Mouse (Mus musculus): ENCODE data around the gene Ddi1. TPM values are rescaled to one million over a fixed set of nuclear protein-coding genes. Genes with fewer than 3 reads are reported as not detected.
"Not testable (repeated sequence)": the region's sequence is repeated elsewhere in the genome, so short reads cannot be mapped to it uniquely, and the experiment has no call there.

Ddi1 gene
- total RNA-seq (2021) = not detected
- long read RNA-seq, experiment 1 = 0 reads
- long read RNA-seq, experiment 2 = 0 reads

DNA sequence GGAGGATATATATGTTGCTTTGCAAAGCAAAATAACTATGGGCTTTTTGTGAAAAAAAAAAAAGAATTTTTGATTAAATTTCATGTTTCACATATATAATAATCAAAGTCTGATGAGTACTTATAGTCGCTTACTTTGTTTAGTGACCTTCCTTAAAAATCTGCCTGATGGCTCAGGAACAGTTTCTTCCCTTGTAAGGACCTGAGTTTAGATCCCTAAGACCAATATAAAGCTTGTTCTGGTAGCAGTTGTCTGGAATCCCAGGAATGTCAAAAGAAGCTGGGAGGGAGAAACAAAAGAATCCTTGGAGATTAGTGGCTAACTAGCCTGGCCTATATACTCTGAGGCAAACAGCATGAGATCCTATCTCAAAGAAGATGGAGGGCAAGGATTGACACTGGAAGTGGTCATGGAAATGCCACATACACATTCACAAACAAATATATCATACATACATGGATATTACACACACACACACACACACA is at the start of gene Ddi1:
Ddi1 (minus strand) TSS at position 51 of the 485 bp plus-strand sequence.
- DNase-seq (ENCODE audit: low spot score in 2 of 2) = no peak

DNA sequence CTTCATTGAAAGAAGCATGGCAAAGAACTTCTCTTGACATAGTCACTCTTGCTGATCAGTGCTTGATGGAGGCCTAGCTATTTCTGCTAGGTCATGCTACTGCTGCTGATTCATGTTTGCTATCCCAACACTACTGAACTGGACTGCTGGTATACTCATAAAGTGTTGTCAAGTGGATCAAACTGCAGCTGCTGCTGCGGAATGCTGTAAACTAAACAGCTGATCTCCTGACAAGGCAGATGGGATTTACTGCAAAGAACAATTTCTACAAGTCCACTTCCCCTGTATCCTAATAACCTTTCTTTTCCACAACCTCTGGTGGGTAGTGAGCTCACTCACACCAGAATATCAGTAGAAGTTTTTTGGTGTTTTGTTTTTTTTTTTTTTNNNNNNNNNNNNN is 47.5 kb upstream of the Ddi1 start:
- intact Hi-C loops (cut with DNase I) = no loop called here
- no peak for DNase-seq (ENCODE audit: low spot score in 2 of 2)

More for the DNA sequence above, at the start of gene Ddi1:
- intact Hi-C loops (cut with DNase I) = no loop called here

DNA sequence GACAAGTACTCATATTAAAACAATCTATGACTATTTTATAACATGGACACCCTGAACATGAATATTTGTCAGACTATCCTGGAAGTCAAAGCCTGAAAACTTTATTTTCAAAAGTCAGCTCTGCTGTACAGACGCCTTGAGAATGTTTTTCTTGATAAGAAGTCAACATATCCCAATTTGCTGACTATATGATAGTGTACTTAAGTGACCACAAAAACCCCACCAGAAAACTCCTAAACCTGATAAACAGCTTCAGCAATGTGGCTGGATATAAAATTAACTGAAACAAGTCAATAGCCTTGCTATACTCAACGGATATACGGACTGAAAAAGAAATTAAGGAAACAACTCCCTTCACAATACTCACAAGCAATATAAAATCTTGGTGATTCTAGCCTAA is 36.2 kb upstream of the Ddi1 start:
- intact Hi-C loops (cut with DNase I) = no loop called here

DNA sequence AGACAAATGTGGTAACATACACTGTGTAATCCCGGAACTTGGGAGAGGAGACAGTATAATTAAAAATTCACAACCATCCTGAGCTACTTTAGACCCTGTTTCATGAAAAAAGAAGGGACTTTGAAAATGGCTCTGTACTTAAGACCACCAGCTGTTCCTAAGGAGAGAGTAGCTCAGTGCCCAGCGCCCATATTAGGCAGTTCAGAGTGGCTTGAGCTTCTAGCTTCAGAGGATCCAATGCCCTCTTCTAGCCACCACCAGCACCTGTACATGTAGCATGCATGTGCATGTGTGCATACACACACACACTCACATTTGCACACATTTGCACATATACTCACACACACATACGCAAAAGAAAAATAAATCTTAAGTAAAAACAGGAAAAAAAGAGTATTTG is 34.9 kb upstream of the Ddi1 start:
- intact Hi-C loops (cut with DNase I) = no loop called here
- no peak for DNase-seq (ENCODE audit: low spot score in 2 of 2)

More for the DNA sequence above, 36.2 kb upstream of the Ddi1 start:
- DNase-seq (ENCODE audit: low spot score in 2 of 2) = no peak

DNA sequence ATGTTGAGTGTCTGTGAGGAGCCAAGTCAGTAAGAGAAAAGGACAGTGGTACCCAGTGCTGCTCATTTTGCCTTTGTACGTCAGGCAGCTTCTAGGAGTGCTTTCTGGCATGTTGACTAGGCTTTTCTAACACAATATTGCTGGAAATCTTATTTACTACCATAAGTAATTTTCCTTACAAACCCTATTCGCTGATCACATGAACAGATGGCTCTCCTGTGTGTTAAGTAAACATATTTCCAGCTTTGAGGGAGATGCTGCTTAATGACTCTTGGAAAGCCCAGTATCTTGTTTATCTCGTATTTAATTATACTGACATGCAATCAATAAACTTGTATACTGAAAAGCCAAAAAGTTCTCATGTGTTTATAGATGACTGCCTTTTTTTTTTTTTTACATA is 32.4 kb upstream of the Ddi1 start:
- DNase-seq (ENCODE audit: low spot score in 2 of 2) = no peak
- intact Hi-C loops (cut with DNase I) = no loop called here

DNA sequence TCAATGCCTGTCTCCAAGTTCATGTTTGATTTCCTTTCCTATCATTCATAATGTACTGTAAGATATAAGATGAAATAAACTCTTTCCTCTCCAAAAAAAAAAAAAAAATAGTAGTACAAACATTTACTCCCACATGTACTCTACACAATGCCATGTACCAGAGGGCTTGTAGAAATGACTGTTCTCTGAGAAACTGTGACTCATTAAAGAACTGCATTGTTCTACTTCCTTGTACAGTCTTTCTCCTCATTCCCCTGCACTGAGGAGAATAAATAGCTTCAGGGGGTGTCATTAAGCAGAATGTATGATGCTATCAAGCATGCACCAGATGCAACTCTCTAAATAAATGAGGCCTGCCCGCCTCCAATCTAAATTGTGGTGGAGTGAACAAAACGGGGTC is 28.9 kb upstream of the Ddi1 start:
- intact Hi-C loops (cut with DNase I) = no loop called here
- peak in 1 of 2 experiments; percentile 2 for DNase-seq (ENCODE audit: low spot score in 2 of 2)

DNA sequence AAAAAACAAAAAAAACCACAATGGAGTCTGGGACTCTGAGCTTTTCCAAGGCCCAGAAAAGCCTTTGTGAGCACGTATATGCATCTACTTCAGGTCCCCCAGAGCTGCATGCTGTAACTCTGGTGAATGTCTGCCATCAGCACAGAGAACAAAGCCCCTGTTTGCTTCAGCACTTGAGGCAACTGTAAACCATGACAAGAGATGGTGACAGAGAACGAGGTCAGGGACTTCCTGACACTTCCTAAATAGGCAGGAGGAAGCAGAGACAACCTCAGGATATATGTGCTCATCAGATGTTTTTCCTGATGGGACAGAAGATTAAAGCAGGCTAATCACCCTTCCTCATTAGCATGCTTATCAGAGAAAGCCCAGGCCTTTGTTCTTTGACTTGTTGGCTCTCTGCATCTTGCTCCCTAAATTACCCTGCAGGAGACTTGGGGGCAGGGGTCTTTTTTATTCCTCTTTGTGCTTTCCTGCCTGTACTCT is 19.6 kb upstream of the Ddi1 start:
- intact Hi-C loops (cut with DNase I) = no loop called here
- no peak for DNase-seq (ENCODE audit: low spot score in 2 of 2)

DNA sequence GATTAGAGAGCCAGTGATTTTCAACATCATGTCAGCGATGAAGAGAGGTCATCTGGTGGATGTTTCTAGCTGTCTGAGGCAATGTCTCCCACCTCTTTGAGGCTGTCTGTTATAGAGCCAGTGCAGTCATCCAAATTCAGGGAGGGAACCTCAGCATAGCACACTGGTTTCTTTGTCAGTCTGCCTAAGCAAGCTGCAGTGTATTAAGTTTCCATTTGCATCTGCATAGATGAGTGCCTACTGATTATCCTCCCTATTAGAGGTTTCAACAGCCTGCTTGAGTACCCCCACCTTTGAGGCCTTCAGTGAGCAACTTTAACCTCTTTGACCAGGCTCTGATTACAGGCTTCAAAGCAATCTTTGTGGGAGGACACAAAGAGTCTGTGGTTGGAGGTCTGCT is 17.1 kb upstream of the Ddi1 start:
- intact Hi-C loops (cut with DNase I) = no loop called here
- DNase-seq (ENCODE audit: low spot score in 2 of 2) = no peak

DNA sequence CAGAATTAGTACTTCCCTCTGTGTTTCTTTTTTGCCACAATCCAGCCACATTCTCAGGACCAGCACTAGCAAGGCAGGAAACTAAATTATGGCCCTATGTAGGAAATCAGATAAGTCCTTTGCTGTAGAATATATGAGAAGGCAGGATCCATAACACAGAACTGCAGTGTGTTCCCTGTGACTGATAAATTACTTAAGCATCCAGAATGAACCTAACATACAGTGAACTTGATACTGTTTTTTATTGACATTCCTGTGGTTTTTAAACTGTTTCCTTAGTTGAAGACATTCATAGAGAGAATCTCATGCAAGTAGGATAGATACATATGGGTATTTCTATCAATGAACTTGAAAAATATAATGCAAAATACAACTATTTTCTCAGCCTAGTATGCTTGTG is 7.9 kb upstream of the Ddi1 start:
- no peak for DNase-seq (ENCODE audit: low spot score in 2 of 2)
- intact Hi-C loops (cut with DNase I) = no loop called here

DNA sequence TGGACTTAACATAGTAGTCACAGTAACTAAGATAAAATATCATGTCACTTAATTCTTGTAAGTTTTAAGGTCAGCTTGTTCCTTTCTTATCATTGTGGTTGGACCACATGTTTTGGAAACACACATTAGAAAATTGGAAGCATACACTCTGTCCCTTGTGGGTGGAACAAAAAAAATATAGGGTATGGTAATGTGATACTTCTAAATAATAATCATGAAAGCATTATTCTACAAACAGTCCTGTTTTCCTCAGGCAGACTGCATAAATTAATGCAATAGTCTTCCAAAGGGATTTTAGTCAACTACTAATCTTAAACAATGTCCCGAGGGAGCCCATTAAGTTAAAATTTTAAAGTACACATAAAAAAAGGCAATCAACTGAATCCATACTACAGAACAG is 6.7 kb upstream of the Ddi1 start:
- intact Hi-C loops (cut with DNase I) = no loop called here
- no peak for DNase-seq (ENCODE audit: low spot score in 2 of 2)

DNA sequence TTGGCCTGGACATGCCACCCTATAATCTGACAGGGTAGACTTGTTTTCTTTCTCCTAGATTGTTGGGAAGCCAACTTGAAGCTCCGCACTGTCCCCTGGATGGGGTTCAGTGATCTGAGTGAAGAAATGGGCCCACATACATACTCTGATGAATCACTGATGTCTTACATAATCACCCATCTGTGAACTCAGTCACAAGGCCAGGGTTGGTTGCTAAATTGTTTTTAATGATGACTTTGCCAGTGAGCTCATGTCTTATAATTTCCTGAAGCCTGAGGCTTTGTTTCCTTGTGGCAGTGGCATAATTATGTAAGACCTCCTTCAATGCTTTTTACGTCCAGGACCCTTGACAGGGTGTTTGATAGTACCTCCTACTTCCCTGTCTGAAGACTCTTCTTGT is 4.8 kb downstream of the Ddi1 start:
- intact Hi-C loops (cut with DNase I) = no loop called here
- DNase-seq (ENCODE audit: low spot score in 2 of 2) = no peak

DNA sequence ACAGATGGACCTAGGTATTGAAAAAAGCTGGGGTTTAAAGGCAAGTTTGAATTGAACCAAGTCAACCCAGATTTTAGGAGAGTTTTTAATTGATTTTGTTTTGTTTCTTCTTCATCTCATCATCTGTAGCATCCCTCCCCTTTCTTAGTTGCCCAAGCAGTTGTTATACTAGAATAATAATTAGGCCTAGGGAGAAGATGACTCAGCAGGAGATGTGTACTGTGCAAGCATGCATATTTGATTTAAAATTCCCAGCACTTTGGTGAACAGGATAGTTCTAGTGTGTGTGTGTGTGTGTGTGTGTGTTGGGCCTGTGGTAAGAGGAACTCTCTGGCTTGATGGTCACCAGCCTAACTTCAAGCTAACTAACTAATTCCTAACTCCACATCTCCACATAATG is 12.6 kb downstream of the Ddi1 start:
- DNase-seq (ENCODE audit: low spot score in 2 of 2) = no peak
- intact Hi-C loops (cut with DNase I) = no loop called here

DNA sequence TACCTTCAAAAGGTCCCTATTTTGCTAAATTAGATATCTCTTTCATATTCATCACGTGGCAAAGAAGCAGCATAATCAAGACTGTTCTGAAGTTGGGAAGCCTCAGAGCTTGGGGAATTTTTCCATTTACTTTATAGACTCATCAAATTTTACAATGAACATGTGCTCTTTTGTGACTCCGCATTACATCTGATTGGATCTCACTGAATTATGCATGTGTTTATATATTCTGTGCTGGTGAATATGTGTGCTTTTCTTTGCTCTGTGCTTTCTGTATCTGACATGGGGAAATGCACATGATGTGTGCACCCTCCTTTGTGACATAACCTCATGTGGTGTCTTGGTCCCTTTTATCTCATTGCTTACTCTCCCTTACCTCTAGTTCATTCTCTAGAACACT is 17.7 kb downstream of the Ddi1 start:
- DNase-seq (ENCODE audit: low spot score in 2 of 2) = no peak
- intact Hi-C loops (cut with DNase I) = no loop called here

DNA sequence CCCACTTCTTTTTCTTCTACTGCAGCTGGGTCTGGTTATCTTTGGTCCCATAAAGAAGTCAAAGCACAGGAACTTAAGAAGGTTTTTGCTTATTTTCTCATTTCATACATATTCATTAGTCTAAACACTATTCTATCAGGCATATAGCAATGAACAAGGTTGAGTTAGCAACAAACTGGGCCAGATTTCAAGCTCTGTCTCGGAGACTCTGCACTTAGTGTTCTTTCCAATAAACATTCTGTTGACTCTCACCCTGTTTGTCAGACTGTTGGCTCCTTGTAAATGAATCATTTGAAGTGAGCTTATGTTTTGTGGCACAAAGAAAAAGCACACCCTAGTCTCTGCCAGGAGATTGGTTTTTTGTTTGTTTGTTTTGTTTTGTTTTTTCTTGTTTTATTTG is 19.3 kb downstream of the Ddi1 start:
- peak in 1 of 2 experiments; percentile 3 for DNase-seq (ENCODE audit: low spot score in 2 of 2)
- intact Hi-C loops (cut with DNase I) = no loop called here

DNA sequence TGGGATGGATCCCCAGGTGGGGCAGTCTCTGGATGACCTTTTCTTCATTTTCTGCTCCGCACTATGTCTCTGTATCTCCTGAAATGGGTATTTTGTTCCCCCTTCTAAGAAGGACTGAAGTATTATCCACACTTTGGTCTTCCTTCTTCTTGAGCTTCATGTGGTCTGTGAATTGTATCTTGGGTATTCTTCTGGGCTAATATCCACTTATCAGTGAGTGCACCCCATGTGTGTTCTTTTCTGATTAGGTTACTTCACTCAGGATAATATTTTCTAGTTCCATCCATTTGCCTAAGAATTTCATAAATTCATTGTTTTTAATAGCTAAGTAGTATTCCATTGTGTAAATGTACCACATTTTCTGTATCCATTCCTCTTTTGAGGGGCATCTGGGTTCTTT is 33.7 kb downstream of the Ddi1 start:
- DNase-seq (ENCODE audit: low spot score in 2 of 2); intact Hi-C loops (cut with DNase I): not testable (repeated sequence)

DNA sequence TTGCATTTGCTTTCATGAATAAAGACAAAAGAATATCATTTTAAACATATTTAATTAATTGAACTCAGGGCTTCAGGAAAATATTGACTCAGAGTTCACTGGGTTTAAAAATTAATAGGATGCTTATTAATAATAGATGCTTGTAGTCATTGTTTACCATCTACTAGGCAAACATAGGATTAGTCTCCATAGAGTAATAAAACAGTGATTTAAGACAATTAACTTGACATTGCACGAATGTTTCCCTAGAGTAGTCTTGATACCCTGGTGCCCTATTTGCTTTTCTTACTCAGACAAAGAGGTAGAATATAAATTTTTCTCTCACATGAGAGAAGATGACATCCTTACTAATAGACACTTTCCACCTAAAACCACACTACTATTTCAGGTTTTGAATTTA is 52.1 kb downstream of the Ddi1 start:
- no peak for DNase-seq (ENCODE audit: low spot score in 2 of 2)
- intact Hi-C loops (cut with DNase I) = no loop called here

DNA sequence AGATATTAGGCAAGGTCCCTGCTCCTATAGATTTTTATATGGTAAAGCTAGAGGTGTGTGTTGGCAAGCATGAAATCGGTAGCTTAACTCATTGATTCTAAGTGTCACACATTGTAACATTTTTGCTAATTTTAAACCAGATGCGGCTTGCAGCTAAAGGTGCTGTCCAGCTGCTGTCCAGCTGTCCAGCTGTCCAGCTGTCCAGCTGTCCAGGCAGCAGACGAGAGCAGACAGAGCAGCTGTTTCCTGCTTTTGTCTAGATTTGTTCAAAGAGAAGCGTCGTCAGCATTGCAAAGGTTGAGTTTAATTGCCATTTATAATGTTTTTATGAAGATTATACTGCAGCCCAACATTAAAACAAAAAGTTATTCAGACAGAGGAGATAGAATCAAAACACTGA is 56.8 kb downstream of the Ddi1 start:
- intact Hi-C loops (cut with DNase I) = no loop called here
- DNase-seq (ENCODE audit: low spot score in 2 of 2) = no peak

Other genes starting within 250 kb of the Ddi1 start
- 1 to 10 TPM; 2.0 to 4.1 TPM for gene Pdgfd, start 101.3 kb downstream of the Ddi1 start, total RNA-seq (2021)